Mouse (Mus musculus): Measurements from ENCODE around the gene Nfkbia. TPM values are rescaled to one million over a fixed set of nuclear protein-coding genes. Genes with fewer than 3 reads are reported as not detected.
A peak's percentile ranks its signal among the peaks of the same experiment; 100 is the strongest.

The Nfkbia gene
- polyA plus RNA-seq, 1 experiment from 2014 or later, result 91.8 TPM

GRCm38 (mm10) chr12:55492941-55493340, 494 bp upstream of the Nfkbia start:
- Histone ChIP-seq H3K4me2 (replicated peaks; ENCODE audit: low read depth, low read length) (peak overlapping the region; percentile 74), H3K27me3 (ENCODE audit: control insufficient read depth, insufficient read depth, low read length) (no peaks in the 10 kb centered on the region), H3K9me3 (ENCODE audit: control insufficient read depth, low read depth, low read length) (no peaks in the 10 kb centered on the region), H3K4me3 (ENCODE audit: low read depth, low read length) (peak overlapping the region; percentile 81), H3K9ac (replicated peaks; ENCODE audit: low read depth, low read length) (peak overlapping the region; percentile 25; the same call in 1 of the 2 replicates), H3K27ac (ENCODE audit: low read length) (peak overlapping the region; percentile 100), H3K36me3 (ENCODE audit: control insufficient read depth, insufficient read depth, low read length) (peaks cover 27% of the 10 kb centered on the region), H3K4me1 (ENCODE audit: control insufficient read depth, insufficient read depth, low read length) (peaks cover 21% of the 10 kb centered on the region; the same call in 1 of the 2 replicates)
- WGBS, result 0% methylated on average over 12 of the region's 12 CpGs
- no peak for ATAC-seq (ENCODE audit: insufficient number of reproducible peaks, insufficient read depth, low FRiP score, low read depth)

GRCm38 (mm10) chr12:55491516-55492183, 797 bp downstream of the Nfkbia start:
- WGBS, result under 1% methylated on average over 25 of the region's 57 CpGs
- Histone ChIP-seq H3K27me3 (ENCODE audit: control insufficient read depth, insufficient read depth, low read length) (no peaks in the 10 kb centered on the region), H3K4me1 (ENCODE audit: control insufficient read depth, insufficient read depth, low read length) (peaks cover 21% of the 10 kb centered on the region; the same call in 1 of the 2 replicates), H3K4me2 (replicated peaks; ENCODE audit: low read depth, low read length) (peak overlapping the region; percentile 91), H3K9ac (replicated peaks; ENCODE audit: low read depth, low read length) (peak overlapping the region; percentile 92), H3K27ac (ENCODE audit: low read length) (peak overlapping the region; percentile 100), H3K36me3 (ENCODE audit: control insufficient read depth, insufficient read depth, low read length) (peaks cover 35% of the 10 kb centered on the region), H3K9me3 (ENCODE audit: control insufficient read depth, low read depth, low read length) (no peaks in the 10 kb centered on the region), H3K4me3 (ENCODE audit: low read depth, low read length) (peak overlapping the region; percentile 81)
- peak; percentile 87 for ATAC-seq (ENCODE audit: insufficient number of reproducible peaks, insufficient read depth, low FRiP score, low read depth)

- peaks cover 35% of the 10 kb centered on the region for H3K36me3 ChIP-seq (ENCODE audit: control insufficient read depth, insufficient read depth, low read length)
- 69% methylated on average over 13 of the region's 13 CpGs for WGBS
- H3K4me2 ChIP-seq (replicated peaks; ENCODE audit: low read depth, low read length), result peak overlapping the region; percentile 91
- H3K9ac ChIP-seq (replicated peaks; ENCODE audit: low read depth, low read length), result peak overlapping the region; percentile 92
- no peak for ATAC-seq (ENCODE audit: insufficient number of reproducible peaks, insufficient read depth, low FRiP score, low read depth)
- H3K9me3 ChIP-seq (ENCODE audit: control insufficient read depth, low read depth, low read length), result no peaks in the 10 kb centered on the region
- peak overlapping the region; percentile 100 for H3K27ac ChIP-seq (ENCODE audit: low read length)
- no peaks in the 10 kb centered on the region for H3K27me3 ChIP-seq (ENCODE audit: control insufficient read depth, insufficient read depth, low read length)
- H3K4me1 ChIP-seq (ENCODE audit: control insufficient read depth, insufficient read depth, low read length), result peaks cover 21% of the 10 kb centered on the region; the same call in 1 of the 2 replicates
- peak overlapping the region; percentile 81 for H3K4me3 ChIP-seq (ENCODE audit: low read depth, low read length)
Observed at GRCm38 (mm10) chr12:55490722-55491449, 1.6 kb downstream of the Nfkbia start.

GRCm38 (mm10) chr12:55489986-55490721, 2.3 kb downstream of the Nfkbia start:
- H3K27me3 ChIP-seq (ENCODE audit: control insufficient read depth, insufficient read depth, low read length), result no peaks in the 10 kb centered on the region
- 65% methylated on average over 14 of the region's 14 CpGs for whole genome bisulfite sequencing
- H3K4me2 ChIP-seq (replicated peaks; ENCODE audit: low read depth, low read length), result peak overlapping the region; percentile 91; the same call in 1 of the 2 replicates
- peak overlapping the region; percentile 81; the same call in 1 of the 2 replicates for H3K4me3 ChIP-seq (ENCODE audit: low read depth, low read length)
- H3K4me1 ChIP-seq (ENCODE audit: control insufficient read depth, insufficient read depth, low read length), result peaks cover 16% of the 10 kb centered on the region; the same call in 1 of the 2 replicates
- H3K36me3 ChIP-seq (ENCODE audit: control insufficient read depth, insufficient read depth, low read length), result peaks cover 35% of the 10 kb centered on the region
- no peaks in the 10 kb centered on the region for H3K9me3 ChIP-seq (ENCODE audit: control insufficient read depth, low read depth, low read length)
- H3K27ac ChIP-seq (ENCODE audit: low read length), result peak overlapping the region; percentile 4; the same call in 1 of the 2 replicates
- ATAC-seq (ENCODE audit: insufficient number of reproducible peaks, insufficient read depth, low FRiP score, low read depth), result no peak
- H3K9ac ChIP-seq (replicated peaks; ENCODE audit: low read depth, low read length), result no peak overlapping the region; the same call in 1 of the 2 replicates

GRCm38 (mm10) chr12:55488661-55489447, 3.6 kb downstream of the Nfkbia start:
- H3K36me3 ChIP-seq (ENCODE audit: control insufficient read depth, insufficient read depth, low read length), result peaks cover 35% of the 10 kb centered on the region
- no peak overlapping the region for H3K4me2 ChIP-seq (replicated peaks; ENCODE audit: low read depth, low read length)
- H3K4me1 ChIP-seq (ENCODE audit: control insufficient read depth, insufficient read depth, low read length), result peaks cover 16% of the 10 kb centered on the region; the same call in 1 of the 2 replicates
- H3K9me3 ChIP-seq (ENCODE audit: control insufficient read depth, low read depth, low read length), result no peaks in the 10 kb centered on the region
- whole genome bisulfite sequencing, result 83% methylated on average over 13 of the region's 13 CpGs
- no peak overlapping the region for H3K27ac ChIP-seq (ENCODE audit: low read length)
- no peaks in the 10 kb centered on the region for H3K27me3 ChIP-seq (ENCODE audit: control insufficient read depth, insufficient read depth, low read length)
- H3K9ac ChIP-seq (replicated peaks; ENCODE audit: low read depth, low read length), result no peak overlapping the region
- no peak for ATAC-seq (ENCODE audit: insufficient number of reproducible peaks, insufficient read depth, low FRiP score, low read depth)
- no peak overlapping the region for H3K4me3 ChIP-seq (ENCODE audit: low read depth, low read length)

GRCm38 (mm10) chr12:55487843-55488660, 4.4 kb downstream of the Nfkbia start:
- peaks cover 9% of the 10 kb centered on the region; the same call in 1 of the 2 replicates for H3K4me1 ChIP-seq (ENCODE audit: control insufficient read depth, insufficient read depth, low read length)
- H3K36me3 ChIP-seq (ENCODE audit: control insufficient read depth, insufficient read depth, low read length), result peaks cover 35% of the 10 kb centered on the region

GRCm38 (mm10) chr12:55486923-55487674, 5.3 kb downstream of the Nfkbia start:
- Histone ChIP-seq H3K36me3 (ENCODE audit: control insufficient read depth, insufficient read depth, low read length) (peaks cover 35% of the 10 kb centered on the region), H3K4me2 (replicated peaks; ENCODE audit: low read depth, low read length) (no peak overlapping the region), H3K9ac (replicated peaks; ENCODE audit: low read depth, low read length) (no peak overlapping the region), H3K4me1 (ENCODE audit: control insufficient read depth, insufficient read depth, low read length) (peaks cover 6% of the 10 kb centered on the region; the same call in 1 of the 2 replicates), H3K27me3 (ENCODE audit: control insufficient read depth, insufficient read depth, low read length) (no peaks in the 10 kb centered on the region), H3K27ac (ENCODE audit: low read length) (no peak overlapping the region), H3K9me3 (ENCODE audit: control insufficient read depth, low read depth, low read length) (no peaks in the 10 kb centered on the region), H3K4me3 (ENCODE audit: low read depth, low read length) (no peak overlapping the region)
- no peak for ATAC-seq (ENCODE audit: insufficient number of reproducible peaks, insufficient read depth, low FRiP score, low read depth)
- 67% methylated on average over 18 of the region's 18 CpGs for WGBS

More at GRCm38 (mm10) chr12:55487843-55488660, 4.4 kb downstream of the Nfkbia start:
- no peaks in the 10 kb centered on the region for H3K27me3 ChIP-seq (ENCODE audit: control insufficient read depth, insufficient read depth, low read length)
- 92% methylated on average over 7 of the region's 7 CpGs for WGBS
- no peak overlapping the region for H3K4me3 ChIP-seq (ENCODE audit: low read depth, low read length)
- no peak overlapping the region for H3K4me2 ChIP-seq (replicated peaks; ENCODE audit: low read depth, low read length)
- no peaks in the 10 kb centered on the region for H3K9me3 ChIP-seq (ENCODE audit: control insufficient read depth, low read depth, low read length)
- no peak for ATAC-seq (ENCODE audit: insufficient number of reproducible peaks, insufficient read depth, low FRiP score, low read depth)
- H3K27ac ChIP-seq (ENCODE audit: low read length), result no peak overlapping the region
- H3K9ac ChIP-seq (replicated peaks; ENCODE audit: low read depth, low read length), result no peak overlapping the region

All from stomach, embryonic 14.5 days (tissue).